Mouse (Mus musculus): Measurements from ENCODE around the gene Gm11172. TPM values are rescaled to one million over a fixed set of nuclear protein-coding genes. Genes with fewer than 3 reads are reported as not detected.
A peak's percentile ranks its signal among the peaks of the same experiment; 100 is the strongest.

Gm11172 gene
- total RNA-seq (2015; ENCODE audit: low replicate concordance): not detected in 2 replicates
- not detected in 2 replicates for total RNA-seq (2017; ENCODE audit: low replicate concordance)

DNA sequence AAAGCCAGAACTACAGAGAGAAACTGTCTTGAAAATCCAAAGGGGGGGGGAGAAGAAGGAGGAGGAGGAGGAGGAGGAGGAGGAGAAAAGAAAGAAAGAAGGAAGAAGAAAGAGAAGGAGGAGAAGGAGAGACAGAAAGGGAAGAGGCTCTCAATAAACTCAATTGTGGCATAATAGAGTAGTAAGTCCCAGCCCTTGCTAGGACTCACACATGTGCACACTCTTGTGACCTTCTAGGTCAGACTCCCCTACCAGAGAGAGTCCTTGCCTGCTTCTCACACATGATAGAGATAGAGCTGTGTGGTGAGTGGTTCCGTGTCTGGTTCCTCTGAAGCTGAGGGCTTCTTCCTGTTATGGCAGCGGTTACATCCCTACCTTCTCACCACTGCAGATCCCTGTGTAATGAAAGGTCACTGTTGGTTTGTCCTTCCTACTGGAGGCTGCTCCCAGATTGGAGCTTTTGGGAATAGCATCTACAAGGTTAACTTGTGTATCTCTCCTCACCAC, at the start of gene Gm11172:
Gene Gm11172 (plus strand): TSS at position 51 of the 507 bp plus-strand sequence.
- ATAC-seq (replicated peaks; ENCODE audit: low FRiP score, poor library complexity, severe bottlenecking): no peak

- ATAC-seq (replicated peaks; ENCODE audit: low FRiP score, poor library complexity, severe bottlenecking): no peak
Measured at GRCm38 (mm10) chr16:10763540-10764264, 49.0 kb upstream of the Gm11172 start.

DNA sequence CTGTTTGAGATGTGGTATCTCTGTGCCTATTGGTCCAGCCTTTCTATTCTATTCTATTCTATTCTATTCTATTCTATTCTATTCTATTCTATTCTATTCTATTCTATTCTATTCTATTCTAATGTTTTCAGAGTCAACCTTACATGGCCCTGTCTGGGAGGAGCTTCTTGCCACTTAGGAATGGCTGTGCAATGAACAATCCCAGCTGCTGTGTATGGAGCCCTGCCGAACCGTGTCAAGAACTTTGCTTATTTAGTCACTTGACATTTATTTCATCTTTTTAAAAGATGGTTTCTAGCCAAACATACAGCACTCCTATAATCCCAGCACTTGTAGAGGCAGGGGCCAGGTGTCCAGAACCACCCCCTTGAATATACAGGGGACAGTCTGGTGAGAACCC, 48.4 kb upstream of the Gm11172 start:
- ATAC-seq (replicated peaks; ENCODE audit: low FRiP score, poor library complexity, severe bottlenecking): no peak

DNA sequence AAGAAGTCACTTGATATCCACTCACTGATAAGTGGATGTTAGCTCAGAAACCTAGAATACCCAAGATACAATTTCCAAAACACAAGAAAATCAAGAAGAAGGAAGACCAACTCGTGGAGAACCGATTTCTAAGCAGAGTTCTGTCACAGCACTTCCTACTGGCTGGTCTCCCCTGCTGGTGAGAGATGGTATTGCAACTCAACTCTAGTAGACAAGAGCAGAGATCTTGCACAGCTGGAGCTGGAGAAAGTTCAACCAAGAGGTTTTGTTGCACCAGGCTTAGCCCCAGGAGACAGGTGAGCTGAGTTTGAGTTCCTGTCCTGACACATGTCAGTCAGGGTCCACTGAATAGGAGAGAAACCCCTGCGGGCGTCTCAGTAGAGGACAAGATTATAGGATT, 45.6 kb upstream of the Gm11172 start:
- ATAC-seq (replicated peaks; ENCODE audit: low FRiP score, poor library complexity, severe bottlenecking): peak; percentile 81

GRCm38 (mm10) chr16:10768821-10769220, 43.9 kb upstream of the Gm11172 start:
- no peak for ATAC-seq (replicated peaks; ENCODE audit: low FRiP score, poor library complexity, severe bottlenecking)

GRCm38 (mm10) chr16:10769661-10770060, 43.1 kb upstream of the Gm11172 start:
- ATAC-seq (replicated peaks; ENCODE audit: low FRiP score, poor library complexity, severe bottlenecking): no peak

DNA sequence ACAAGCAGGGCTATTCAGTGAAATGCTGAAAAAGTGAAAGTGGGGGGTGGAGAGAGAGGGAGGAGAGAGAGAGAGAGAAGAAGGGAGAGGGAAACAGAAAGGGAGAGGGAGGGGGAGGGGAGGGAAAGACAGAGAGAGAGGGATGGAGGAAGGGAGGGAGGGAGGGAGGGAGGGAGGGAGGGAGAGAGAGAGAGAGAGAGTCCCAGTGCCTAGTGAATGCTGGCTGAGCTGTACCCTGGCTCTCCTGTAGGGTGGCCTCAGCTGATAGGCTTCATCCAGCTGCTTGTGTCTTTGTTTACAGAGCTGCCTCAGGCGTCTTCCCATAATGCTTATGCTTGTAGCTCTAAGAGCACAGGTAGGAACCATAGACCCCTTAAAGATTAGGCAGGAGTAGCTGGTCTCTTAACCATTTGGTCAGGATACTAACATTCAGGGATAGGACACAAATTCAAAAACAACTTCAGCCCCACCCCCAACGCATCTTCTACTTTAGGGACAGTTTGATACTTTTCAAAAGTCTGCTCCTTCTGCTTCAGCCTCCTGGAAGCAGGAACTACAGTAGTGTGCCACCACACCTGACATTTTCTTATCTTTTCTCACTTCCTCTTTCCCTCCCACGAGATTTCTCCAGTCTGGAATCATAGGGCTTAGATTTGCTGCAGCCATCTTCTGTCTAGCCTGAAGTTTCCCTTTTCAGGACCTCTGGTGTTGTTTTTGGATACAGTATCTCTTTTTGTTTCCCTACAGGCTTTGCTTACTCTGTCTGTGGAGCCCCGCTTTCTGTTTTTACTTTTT, 42.0 kb upstream of the Gm11172 start:
- no peak for ATAC-seq (replicated peaks; ENCODE audit: low FRiP score, poor library complexity, severe bottlenecking)

- no peak for ATAC-seq (replicated peaks; ENCODE audit: low FRiP score, poor library complexity, severe bottlenecking)
Measured at GRCm38 (mm10) chr16:10771769-10772510, 40.8 kb upstream of the Gm11172 start.

- no peak for ATAC-seq (replicated peaks; ENCODE audit: low FRiP score, poor library complexity, severe bottlenecking)
Measured at GRCm38 (mm10) chr16:10773543-10773942, 39.2 kb upstream of the Gm11172 start.

- no peak for ATAC-seq (replicated peaks; ENCODE audit: low FRiP score, poor library complexity, severe bottlenecking)
Measured at GRCm38 (mm10) chr16:10774726-10775125, 38.0 kb upstream of the Gm11172 start.

GRCm38 (mm10) chr16:10776322-10776721, 36.4 kb upstream of the Gm11172 start:
- ATAC-seq (replicated peaks; ENCODE audit: low FRiP score, poor library complexity, severe bottlenecking): no peak

DNA sequence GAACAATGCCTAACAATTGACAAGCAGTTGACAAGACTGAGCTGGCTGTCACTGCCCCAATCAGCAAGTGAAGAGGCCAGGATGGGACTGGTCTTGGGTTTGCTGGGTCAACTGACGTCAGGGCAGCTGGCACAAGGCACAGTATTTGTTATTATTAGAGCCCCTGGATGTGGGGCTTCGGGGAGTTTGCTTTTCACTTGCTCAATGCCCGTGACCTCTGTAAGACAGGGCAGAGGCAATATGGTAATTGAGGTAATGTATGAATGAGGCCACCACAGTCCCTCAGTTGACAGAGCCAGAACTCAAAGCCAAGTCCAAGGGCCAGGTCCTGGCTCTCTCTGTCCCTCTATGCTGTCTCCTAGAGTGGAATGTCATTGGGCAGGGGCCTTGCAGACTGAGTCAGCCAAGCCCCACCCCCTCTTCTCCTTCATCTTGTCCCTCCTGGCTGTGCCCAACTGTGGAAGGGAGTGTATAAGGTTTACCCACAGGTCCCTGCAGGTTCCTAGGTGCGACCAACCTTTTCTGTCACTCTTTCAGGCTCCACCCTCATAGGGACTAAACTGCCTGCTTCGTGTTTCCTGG, 35.0 kb upstream of the Gm11172 start:
- ATAC-seq (replicated peaks; ENCODE audit: low FRiP score, poor library complexity, severe bottlenecking): no peak

DNA sequence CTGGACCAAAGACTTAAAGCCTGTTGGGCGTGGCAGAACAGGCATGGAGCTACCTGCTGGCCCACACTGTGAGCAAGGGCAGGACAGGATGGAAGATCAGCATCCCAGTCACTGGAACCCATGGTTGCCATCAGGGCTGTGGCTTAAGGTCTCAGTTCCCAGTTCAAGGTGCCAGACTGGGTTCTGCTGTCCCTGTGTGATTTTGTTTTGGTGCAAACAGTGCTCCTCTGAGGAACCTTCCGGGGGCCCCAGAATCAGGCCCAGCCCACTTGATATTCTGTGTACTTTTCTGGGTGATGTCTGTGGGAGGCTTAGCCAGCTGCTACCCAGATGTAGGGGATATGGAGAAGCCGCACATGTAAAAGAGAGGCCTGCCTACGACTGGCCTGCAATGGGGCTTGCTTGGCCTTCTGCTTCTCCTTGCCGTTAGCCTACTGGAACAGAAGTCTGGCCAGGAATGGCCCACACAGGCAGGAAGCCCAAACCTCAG, 32.0 kb upstream of the Gm11172 start:
- ATAC-seq (replicated peaks; ENCODE audit: low FRiP score, poor library complexity, severe bottlenecking): no peak

DNA sequence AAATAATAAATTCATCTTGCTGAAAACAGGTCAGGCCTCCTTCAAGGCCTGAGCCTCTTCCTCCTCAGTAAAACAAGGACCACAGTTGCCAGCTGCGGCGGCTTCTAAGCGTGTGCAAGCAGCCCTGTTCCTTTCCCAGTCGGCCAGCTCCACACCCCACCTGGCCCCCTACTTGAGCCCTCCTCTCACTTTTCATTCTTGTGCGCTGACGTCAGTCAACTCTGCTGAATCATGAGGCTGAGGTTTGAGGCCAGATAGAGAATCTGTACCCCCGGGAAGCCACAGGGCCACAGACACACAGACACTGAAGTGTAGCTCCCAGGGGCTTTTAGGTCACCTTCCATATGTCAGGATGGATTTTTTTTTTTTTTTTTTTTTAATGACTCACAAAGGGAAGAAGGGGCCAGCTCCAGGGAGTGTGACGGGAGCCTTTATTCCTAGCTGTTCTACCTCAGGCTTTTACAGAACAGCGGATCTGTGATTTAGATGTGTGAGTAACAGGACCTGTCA, 30.8 kb upstream of the Gm11172 start:
- ATAC-seq (replicated peaks; ENCODE audit: low FRiP score, poor library complexity, severe bottlenecking): no peak

GRCm38 (mm10) chr16:10782377-10783151, 30.2 kb upstream of the Gm11172 start:
- ATAC-seq (replicated peaks; ENCODE audit: low FRiP score, poor library complexity, severe bottlenecking): no peak

DNA sequence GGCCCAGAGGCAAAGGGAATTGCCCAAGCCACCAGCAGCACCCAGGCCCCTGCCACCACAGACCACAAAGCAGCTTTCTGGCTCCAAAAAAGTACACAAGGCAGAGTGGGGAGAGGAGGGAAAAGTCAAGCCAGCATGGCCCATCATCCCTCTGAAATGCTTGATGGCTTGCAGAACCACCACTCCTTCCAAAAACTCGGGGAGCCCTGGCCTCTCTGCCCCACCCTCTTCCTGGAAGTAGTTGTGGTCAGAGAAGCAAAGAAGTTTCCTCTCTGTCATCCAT, 29.6 kb upstream of the Gm11172 start:
- no peak for ATAC-seq (replicated peaks; ENCODE audit: low FRiP score, poor library complexity, severe bottlenecking)

- no peak for ATAC-seq (replicated peaks; ENCODE audit: low FRiP score, poor library complexity, severe bottlenecking)
Measured at GRCm38 (mm10) chr16:10783451-10783850, 29.3 kb upstream of the Gm11172 start.

GRCm38 (mm10) chr16:10783883-10784792, 28.6 kb upstream of the Gm11172 start:
- no peak for ATAC-seq (replicated peaks; ENCODE audit: low FRiP score, poor library complexity, severe bottlenecking)

All from erythroblast, adult 5-6 weeks (primary cell).